Mouse (Mus musculus) cerebellum, adult 2 months (tissue): ENCODE measurements around the gene Tinagl1.

ENCODE experiments used
- CTCF ChIP-seq: fragments of 200-500 bp; IDR thresholded peaks from 2 replicates; pipeline ENCODE4 v1.5.1; 2011; ENCODE audit warnings: low read depth, mild to moderate bottlenecking, control low read depth, low read length, moderate library complexity, borderline replicate concordance; ENCODE audit not compliant: insufficient read depth
- POLR2A ChIP-seq: fragments of 200-500 bp; IDR thresholded peaks from 2 replicates; pipeline ENCODE4 v1.6.1; 2011; ENCODE audit warnings: low read length, control low read depth, borderline replicate concordance; ENCODE audit not compliant: insufficient read depth

GRCm38 (mm10) chr4:130213857-130214256 lies 38.9 kb upstream of the Tinagl1 start:
- TF ChIP-seq POLR2A (no peak), CTCF (no peak)
